Mouse (Mus musculus): ENCODE measurements around the gene Zfp629. TPM values are rescaled to one million over a fixed set of nuclear protein-coding genes. Genes with fewer than 3 reads are reported as not detected.

Zfp629 gene
- 15.0 and 20.7 TPM in 2 replicates for polyA plus RNA-seq (2015; fragmentation: Nextera tagmentation; extraction: Ambion mirVana)

DNA sequence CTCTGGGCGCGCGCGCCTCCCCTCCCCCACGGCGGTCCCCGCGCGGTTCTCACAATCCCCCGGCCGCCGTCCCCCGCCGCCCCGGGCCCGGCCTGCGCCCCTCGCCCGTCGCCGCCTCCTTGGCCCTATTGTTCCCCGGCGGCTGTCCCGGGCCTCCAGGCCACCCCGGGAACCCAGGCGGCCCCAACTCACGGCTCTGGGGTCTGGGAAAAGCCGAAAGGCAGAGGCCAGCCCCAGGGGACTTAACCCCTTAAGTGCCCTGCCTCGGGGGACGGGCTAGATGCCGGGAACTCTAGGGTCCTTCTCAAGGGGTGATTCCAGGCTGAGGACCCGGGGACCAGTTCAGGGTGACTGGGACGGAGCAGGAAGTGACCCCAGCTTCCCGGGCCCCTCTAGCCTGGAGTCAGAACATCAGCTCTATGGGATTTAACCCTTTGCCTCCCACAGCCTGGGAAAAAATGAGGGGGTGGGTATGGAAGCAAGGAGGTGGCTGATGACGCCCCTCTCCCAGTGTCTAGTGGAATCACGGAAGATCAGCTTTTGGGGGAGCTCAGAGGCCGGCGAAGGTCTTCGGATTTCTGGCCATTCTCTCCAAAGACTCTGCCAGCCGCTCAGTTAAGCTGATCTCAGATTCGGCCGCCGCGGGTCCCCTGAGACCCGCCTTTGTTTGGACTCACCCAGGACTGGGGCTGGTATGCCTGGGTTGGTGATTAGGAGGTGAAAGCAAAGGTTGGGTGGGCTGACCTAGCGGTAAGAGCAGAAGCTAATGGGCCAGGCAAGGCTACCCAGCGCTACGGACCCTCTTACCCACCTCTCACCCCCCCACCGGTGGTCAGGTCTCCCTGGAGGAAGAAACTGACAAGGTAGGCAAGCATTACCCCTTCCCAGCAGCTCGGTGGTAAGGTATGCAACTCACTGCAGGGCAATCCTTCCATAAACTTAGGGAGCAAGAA lies at the start of gene Zfp629:
Zfp629 (minus strand) TSS at position 907 of the 953 bp plus-strand sequence.
- Histone ChIP-seq H3K4me1 (ENCODE audit: control insufficient read depth, insufficient read depth, low read depth, low read length) (peaks cover 14% of the 10 kb centered on the region), H3K9me3 (ENCODE audit: control insufficient read depth, low read length) (no peaks in the 10 kb centered on the region), H3K4me2 (ENCODE audit: low read length) (peak within 1 kb of the TSS; percentile 91), H3K27ac (ENCODE audit: low read depth, low read length) (peak within 1 kb of the TSS; percentile 87), H3K27me3 (replicated peaks; ENCODE audit: control insufficient read depth, insufficient read depth, low read length) (no peaks in the 10 kb centered on the region), H3K36me3 (ENCODE audit: control insufficient read depth, insufficient read depth, low read length) (peaks cover 23% of the 10 kb centered on the region), H3K9ac (ENCODE audit: low read depth, low read length) (peak within 1 kb of the TSS; percentile 94), H3K4me3 (ENCODE audit: low read length) (peak within 1 kb of the TSS; percentile 100)
- ATAC-seq = peak; percentile 93
- under 1% methylated on average over 36 of the region's 50 CpGs for WGBS

DNA sequence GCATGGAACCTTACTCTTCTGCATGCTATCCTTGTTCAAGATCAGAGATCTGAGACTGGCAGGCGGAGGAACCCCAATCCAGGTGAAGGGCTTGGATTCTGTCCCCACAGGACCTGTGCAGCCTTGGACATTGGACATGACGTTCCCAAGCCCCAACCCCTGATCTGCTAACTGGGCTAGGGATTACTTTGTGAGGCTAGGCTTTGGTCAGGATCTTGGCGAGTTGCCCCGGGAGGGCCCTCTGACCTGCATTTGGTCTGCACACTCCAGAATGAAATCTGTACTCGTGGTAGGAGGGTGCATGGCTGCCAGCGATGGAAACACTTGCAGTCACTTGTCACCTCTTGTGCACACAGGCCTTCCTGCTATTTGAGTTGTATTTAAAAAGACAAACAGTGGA lies 47.3 kb upstream of the Zfp629 start:
- H3K27me3 ChIP-seq (replicated peaks; ENCODE audit: control insufficient read depth, insufficient read depth, low read length) = no peaks in the 10 kb centered on the region
- 85% methylated on average over 6 of the region's 6 CpGs for WGBS
- no peaks in the 10 kb centered on the region for H3K9me3 ChIP-seq (ENCODE audit: control insufficient read depth, low read length)
- no peak overlapping the region for H3K4me2 ChIP-seq (ENCODE audit: low read length)
- H3K9ac ChIP-seq (ENCODE audit: low read depth, low read length) = no peak overlapping the region
- peaks cover 16% of the 10 kb centered on the region for H3K36me3 ChIP-seq (ENCODE audit: control insufficient read depth, insufficient read depth, low read length)
- H3K27ac ChIP-seq (ENCODE audit: low read depth, low read length) = no peak overlapping the region
- no peak overlapping the region for H3K4me3 ChIP-seq (ENCODE audit: low read length)
- no peaks in the 10 kb centered on the region for H3K4me1 ChIP-seq (ENCODE audit: control insufficient read depth, insufficient read depth, low read depth, low read length)
- ATAC-seq = no peak

DNA sequence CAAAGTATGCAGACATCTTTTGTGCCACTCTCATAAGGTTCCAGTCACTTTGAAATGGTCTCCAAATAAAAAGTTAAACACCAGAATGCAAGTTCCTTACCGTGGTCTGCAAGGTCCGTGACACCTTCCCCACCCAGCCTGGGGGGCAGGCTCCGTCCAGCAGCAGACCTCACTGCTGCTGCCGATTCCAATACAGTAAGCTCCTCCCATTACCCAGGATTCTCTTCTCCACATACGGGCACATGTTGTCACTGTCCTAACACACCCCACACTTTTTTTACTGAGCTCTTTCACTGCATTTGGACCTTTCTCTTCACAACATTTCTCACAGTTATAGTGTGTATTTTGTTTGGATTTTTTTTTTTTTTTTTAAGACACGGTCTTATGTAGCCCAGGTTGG lies 46.2 kb upstream of the Zfp629 start:
- H3K4me3 ChIP-seq (ENCODE audit: low read length) = no peak overlapping the region
- H3K4me1 ChIP-seq (ENCODE audit: control insufficient read depth, insufficient read depth, low read depth, low read length) = no peaks in the 10 kb centered on the region
- no peak overlapping the region for H3K27ac ChIP-seq (ENCODE audit: low read depth, low read length)
- H3K4me2 ChIP-seq (ENCODE audit: low read length) = no peak overlapping the region
- H3K36me3 ChIP-seq (ENCODE audit: control insufficient read depth, insufficient read depth, low read length) = peaks cover 16% of the 10 kb centered on the region
- no peak for ATAC-seq
- no peaks in the 10 kb centered on the region for H3K27me3 ChIP-seq (replicated peaks; ENCODE audit: control insufficient read depth, insufficient read depth, low read length)
- 85% methylated on average over 6 of the region's 6 CpGs for WGBS
- H3K9ac ChIP-seq (ENCODE audit: low read depth, low read length) = no peak overlapping the region
- H3K9me3 ChIP-seq (ENCODE audit: control insufficient read depth, low read length) = no peaks in the 10 kb centered on the region

DNA sequence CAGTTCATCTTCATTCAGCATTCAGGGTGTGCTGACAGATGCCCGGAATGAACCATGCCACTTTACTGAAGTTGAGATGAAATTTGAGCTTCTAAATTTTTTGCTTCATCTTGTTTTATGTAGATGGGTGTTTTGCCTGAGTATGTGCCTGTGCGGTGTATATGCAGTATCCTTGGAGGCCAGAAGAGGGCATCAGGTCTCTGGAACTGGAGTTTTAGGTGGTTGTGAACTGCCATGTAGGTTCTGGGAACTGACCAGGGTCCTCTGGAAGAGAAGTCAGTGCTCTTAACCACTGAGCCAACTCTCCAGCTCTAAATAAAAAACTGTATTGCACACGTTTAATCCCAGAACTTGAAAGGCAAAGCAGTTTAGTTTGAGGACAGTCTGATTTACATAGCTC lies 45.3 kb upstream of the Zfp629 start:
- H3K4me3 ChIP-seq (ENCODE audit: low read length) = no peak overlapping the region
- no peak for ATAC-seq
- H3K36me3 ChIP-seq (ENCODE audit: control insufficient read depth, insufficient read depth, low read length) = peaks cover 7% of the 10 kb centered on the region; the same call in 1 of the 2 replicates
- H3K4me1 ChIP-seq (ENCODE audit: control insufficient read depth, insufficient read depth, low read depth, low read length) = no peaks in the 10 kb centered on the region
- H3K9me3 ChIP-seq (ENCODE audit: control insufficient read depth, low read length) = no peaks in the 10 kb centered on the region
- 90% methylated on average over 3 of the region's 3 CpGs for WGBS
- no peak overlapping the region for H3K9ac ChIP-seq (ENCODE audit: low read depth, low read length)
- H3K4me2 ChIP-seq (ENCODE audit: low read length) = no peak overlapping the region
- no peak overlapping the region for H3K27ac ChIP-seq (ENCODE audit: low read depth, low read length)
- no peaks in the 10 kb centered on the region for H3K27me3 ChIP-seq (replicated peaks; ENCODE audit: control insufficient read depth, insufficient read depth, low read length)

DNA sequence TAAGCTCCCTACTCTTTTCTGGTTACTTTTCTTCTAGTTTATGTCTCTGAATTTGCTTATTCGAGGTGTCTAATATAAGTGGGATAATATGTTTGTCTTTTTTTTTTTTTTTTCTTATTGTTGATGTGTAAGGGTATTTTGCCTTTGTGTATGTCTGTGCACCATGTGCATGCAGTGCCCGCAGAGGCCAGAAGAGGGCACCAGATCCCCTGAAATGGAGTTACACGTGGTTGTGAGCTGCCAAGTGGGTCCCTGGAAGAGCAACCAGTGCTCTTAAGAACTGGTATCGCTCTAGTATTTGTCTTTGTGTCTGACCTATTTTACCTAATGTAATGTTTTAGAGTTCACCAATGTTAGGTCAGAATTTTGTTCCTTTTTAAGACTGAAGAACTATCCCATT lies 41.3 kb upstream of the Zfp629 start:
- no peak overlapping the region for H3K27ac ChIP-seq (ENCODE audit: low read depth, low read length)

DNA sequence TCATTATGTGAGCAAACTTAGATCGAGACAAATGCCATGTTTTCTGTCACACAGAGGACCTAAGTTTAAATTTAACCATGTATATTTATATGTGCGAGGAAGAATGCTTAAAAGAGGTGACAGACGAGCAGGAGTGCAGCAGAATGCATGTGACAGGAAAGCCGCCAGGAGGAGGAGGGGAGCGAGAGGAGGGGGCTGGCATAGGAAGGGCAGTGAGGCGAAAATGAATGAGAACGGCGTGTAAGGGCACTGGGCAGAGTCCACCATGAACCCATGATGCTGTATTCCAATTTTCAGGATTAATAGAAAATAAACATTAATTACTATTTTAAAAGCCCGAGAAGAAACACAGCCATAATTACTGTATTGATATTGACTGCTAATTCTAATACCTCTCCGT lies 38.7 kb upstream of the Zfp629 start:
- Histone ChIP-seq H3K9me3 (ENCODE audit: control insufficient read depth, low read length) (no peaks in the 10 kb centered on the region), H3K36me3 (ENCODE audit: control insufficient read depth, insufficient read depth, low read length) (no peaks in the 10 kb centered on the region), H3K4me2 (ENCODE audit: low read length) (no peak overlapping the region), H3K9ac (ENCODE audit: low read depth, low read length) (no peak overlapping the region), H3K27ac (ENCODE audit: low read depth, low read length) (no peak overlapping the region), H3K4me3 (ENCODE audit: low read length) (no peak overlapping the region), H3K27me3 (replicated peaks; ENCODE audit: control insufficient read depth, insufficient read depth, low read length) (no peaks in the 10 kb centered on the region), H3K4me1 (ENCODE audit: control insufficient read depth, insufficient read depth, low read depth, low read length) (no peaks in the 10 kb centered on the region)
- ATAC-seq = no peak
- 75% methylated on average over 10 of the region's 10 CpGs for WGBS

More for the DNA sequence above, 41.3 kb upstream of the Zfp629 start:
- WGBS = 39% methylated on average over 4 of the region's 4 CpGs
- no peak overlapping the region for H3K9ac ChIP-seq (ENCODE audit: low read depth, low read length)
- H3K27me3 ChIP-seq (replicated peaks; ENCODE audit: control insufficient read depth, insufficient read depth, low read length) = no peaks in the 10 kb centered on the region
- no peaks in the 10 kb centered on the region for H3K4me1 ChIP-seq (ENCODE audit: control insufficient read depth, insufficient read depth, low read depth, low read length)
- no peaks in the 10 kb centered on the region for H3K9me3 ChIP-seq (ENCODE audit: control insufficient read depth, low read length)
- H3K36me3 ChIP-seq (ENCODE audit: control insufficient read depth, insufficient read depth, low read length) = no peaks in the 10 kb centered on the region
- ATAC-seq = no peak
- H3K4me2 ChIP-seq (ENCODE audit: low read length) = no peak overlapping the region
- H3K4me3 ChIP-seq (ENCODE audit: low read length) = no peak overlapping the region

DNA sequence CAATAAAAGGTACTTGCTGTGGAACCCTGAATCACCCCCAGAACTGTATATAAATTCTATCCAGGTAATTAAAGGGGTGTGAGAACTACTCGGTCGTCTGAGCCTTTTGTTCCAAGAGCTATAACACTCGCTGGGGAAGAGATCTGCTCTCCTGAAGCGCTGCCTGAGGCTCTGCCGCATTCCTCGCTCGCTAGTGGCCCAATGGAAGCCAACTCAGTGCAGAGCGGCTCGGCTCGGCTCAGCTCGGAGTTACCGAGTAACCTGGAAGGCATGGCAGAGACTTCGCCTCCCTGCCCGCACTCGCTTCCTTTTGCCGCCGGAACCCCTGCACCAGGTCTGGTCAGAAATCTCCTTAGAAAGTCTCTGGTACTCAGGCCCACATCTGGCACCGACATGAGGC lies 36.5 kb upstream of the Zfp629 start:
- WGBS = 12% methylated on average over 18 of the region's 18 CpGs
- H3K4me1 ChIP-seq (ENCODE audit: control insufficient read depth, insufficient read depth, low read depth, low read length) = no peaks in the 10 kb centered on the region
- no peak overlapping the region for H3K27ac ChIP-seq (ENCODE audit: low read depth, low read length)
- H3K9ac ChIP-seq (ENCODE audit: low read depth, low read length) = peak overlapping the region; percentile 41
- no peak for ATAC-seq
- no peaks in the 10 kb centered on the region for H3K27me3 ChIP-seq (replicated peaks; ENCODE audit: control insufficient read depth, insufficient read depth, low read length)
- peak overlapping the region; percentile 39 for H3K4me2 ChIP-seq (ENCODE audit: low read length)
- no peaks in the 10 kb centered on the region for H3K9me3 ChIP-seq (ENCODE audit: control insufficient read depth, low read length)
- H3K4me3 ChIP-seq (ENCODE audit: low read length) = no peak overlapping the region
- H3K36me3 ChIP-seq (ENCODE audit: control insufficient read depth, insufficient read depth, low read length) = no peaks in the 10 kb centered on the region

DNA sequence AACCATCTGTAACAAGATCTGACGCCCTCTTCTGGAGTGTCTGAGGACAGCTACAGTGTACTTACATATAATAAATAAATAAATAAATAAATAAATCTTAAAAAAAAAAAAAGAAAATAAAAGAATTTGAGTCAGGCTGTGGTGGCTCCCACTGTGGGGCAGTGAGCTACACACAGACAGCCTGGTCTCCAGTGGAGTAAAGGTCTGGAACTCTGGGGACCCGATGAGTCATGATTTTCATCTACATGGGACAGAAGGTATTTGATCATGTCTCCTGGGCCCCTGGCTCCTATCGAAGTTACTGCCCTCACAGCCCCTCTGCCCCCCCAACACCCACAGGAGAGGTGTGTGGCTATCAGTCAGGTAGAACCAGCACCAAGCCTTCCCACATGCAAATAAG lies 36.0 kb upstream of the Zfp629 start:
- Histone ChIP-seq H3K4me3 (ENCODE audit: low read length) (no peak overlapping the region), H3K9ac (ENCODE audit: low read depth, low read length) (no peak overlapping the region), H3K27me3 (replicated peaks; ENCODE audit: control insufficient read depth, insufficient read depth, low read length) (no peaks in the 10 kb centered on the region), H3K9me3 (ENCODE audit: control insufficient read depth, low read length) (no peaks in the 10 kb centered on the region), H3K27ac (ENCODE audit: low read depth, low read length) (no peak overlapping the region), H3K4me2 (ENCODE audit: low read length) (no peak overlapping the region; the same call in 1 of the 2 replicates), H3K36me3 (ENCODE audit: control insufficient read depth, insufficient read depth, low read length) (no peaks in the 10 kb centered on the region), H3K4me1 (ENCODE audit: control insufficient read depth, insufficient read depth, low read depth, low read length) (no peaks in the 10 kb centered on the region)
- 86% methylated on average over 2 of the region's 3 CpGs for WGBS
- ATAC-seq = no peak

DNA sequence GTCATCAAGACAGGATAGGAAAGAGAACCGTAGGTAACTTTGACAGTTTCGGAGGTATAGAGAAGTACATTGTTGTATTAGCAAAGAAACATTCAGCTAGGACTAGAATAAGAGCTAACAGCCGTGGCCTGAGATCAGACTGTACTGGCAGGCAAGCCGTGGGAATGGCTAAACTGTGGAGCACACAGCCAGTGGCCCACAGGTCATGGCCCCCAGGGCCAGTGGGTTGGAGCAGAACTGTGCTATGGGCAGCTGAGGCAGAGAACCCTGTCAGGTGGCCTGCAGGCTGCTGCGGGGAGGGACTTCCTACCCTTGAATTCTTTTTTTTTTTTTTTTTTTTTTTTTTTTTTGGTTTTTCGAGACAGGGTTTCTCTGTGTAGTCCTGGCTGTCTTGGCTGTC lies 33.6 kb upstream of the Zfp629 start:
- ATAC-seq = no peak
- Histone ChIP-seq H3K9me3 (ENCODE audit: control insufficient read depth, low read length) (no peaks in the 10 kb centered on the region), H3K9ac (ENCODE audit: low read depth, low read length) (no peak overlapping the region), H3K4me1 (ENCODE audit: control insufficient read depth, insufficient read depth, low read depth, low read length) (no peaks in the 10 kb centered on the region), H3K27ac (ENCODE audit: low read depth, low read length) (no peak overlapping the region), H3K27me3 (replicated peaks; ENCODE audit: control insufficient read depth, insufficient read depth, low read length) (no peaks in the 10 kb centered on the region), H3K4me2 (ENCODE audit: low read length) (no peak overlapping the region), H3K36me3 (ENCODE audit: control insufficient read depth, insufficient read depth, low read length) (no peaks in the 10 kb centered on the region), H3K4me3 (ENCODE audit: low read length) (no peak overlapping the region)
- 89% methylated on average over 5 of the region's 6 CpGs for WGBS

Measured in hindbrain, embryonic 16.5 days (tissue).